Mouse (Mus musculus): Measurements from ENCODE around the gene Btbd35f26. TPM values are rescaled to one million over a fixed set of nuclear protein-coding genes. Genes with fewer than 3 reads are reported as not detected.
"Not testable (repeated sequence)": the region's sequence is repeated elsewhere in the genome, so short reads cannot be mapped to it uniquely, and the experiment has no call there.

Btbd35f26 gene
- not detected in 2 replicates for polyA plus RNA-seq (2012; rRNA removed)

GRCm38 (mm10) chrX:31336154-31336553 is at the start of gene Btbd35f26:
Btbd35f26 (plus strand) TSS chrX:31336454.
- DNase-seq (ENCODE audit: low read depth), result not testable (repeated sequence)

- not testable (repeated sequence) for DNase-seq (ENCODE audit: low read depth)
Measured at GRCm38 (mm10) chrX:31341924-31342323, 5.7 kb downstream of the Btbd35f26 start.

- not testable (repeated sequence) for DNase-seq (ENCODE audit: low read depth)
Measured at GRCm38 (mm10) chrX:31383818-31384217, 47.6 kb downstream of the Btbd35f26 start, which contains the start of gene Btbd35f19. Btbd35f19 (minus strand) TSS chrX:31383918.

Other genes starting within 250 kb of the Btbd35f26 start
- not detected in 2 replicates for gene Btbd35f29, start 218.8 kb upstream of the Btbd35f26 start, polyA plus RNA-seq (2012; rRNA removed)
- gene Spin2f, start 82.6 kb upstream of the Btbd35f26 start, polyA plus RNA-seq (2012; rRNA removed), result not detected in 2 replicates
- gene Btbd35f19, start 47.5 kb downstream of the Btbd35f26 start, polyA plus RNA-seq (2012; rRNA removed), result not detected in 2 replicates
- not detected in 2 replicates for gene Gm21883, start 237.8 kb downstream of the Btbd35f26 start, polyA plus RNA-seq (2012; rRNA removed)

Measured in gonadal fat pad, adult 2 months (tissue).